In genomic region chr4:134851236-134851635, GRCm38 (mm10) we compare ENCODE assay signal across 10 mouse cellular contexts. TPM values are rescaled to one million over a fixed set of nuclear protein-coding genes. Genes with fewer than 3 reads are reported as not detected.
A peak's percentile ranks its signal among the peaks of the same experiment; 100 is the strongest.
DNase-seq lines count a peak whose midpoint lies in the region; ATAC-seq and TF ChIP-seq lines count a peak whose summit lies in the region.
"Had no signal": no experiment of that assay in that cellular context is flagged by ENCODE, and none has a peak within 500 bp of the region (broad histone marks: within the 10 kb centered on the region; RNA-seq: fewer than 3 reads in every experiment).

No protein-coding gene starts in this region.

- TF ChIP-seq EP300 in liver, postnatal 0 days (IDR thresholded peaks at IDR 0.05; ENCODE audit: low read depth): no peak

- peak overlapping the region; percentile 96; the same call in 1 of the 2 replicates for H3K9ac ChIP-seq in liver, postnatal 0 days (replicated peaks)

- H3K4me1 ChIP-seq in E14TG2a.4 (replicated peaks; ENCODE audit: low read depth, low read length): peaks cover 71% of the 10 kb centered on the region
- H3K4me1 ChIP-seq in hindbrain, embryonic 10.5 days (replicated peaks): peaks cover 34% of the 10 kb centered on the region
- peaks cover 19% of the 10 kb centered on the region for H3K4me1 ChIP-seq in liver, postnatal 0 days (ENCODE audit: insufficient read depth)

- peaks cover 15% of the 10 kb centered on the region for H3K36me3 ChIP-seq in E14TG2a.4 (ENCODE audit: insufficient read depth, low read length)
- peaks cover 3% of the 10 kb centered on the region; the same call in 1 of the 2 replicates for H3K36me3 ChIP-seq in hindbrain, embryonic 10.5 days
- no peaks in the 10 kb centered on the region for H3K36me3 ChIP-seq in liver, postnatal 0 days (replicated peaks; ENCODE audit: insufficient read depth, low read length)

- peak overlapping the region; percentile 35; the same call in 1 of the 2 replicates for H3K27ac ChIP-seq in gastrocnemius, adult 2 months
- no peak overlapping the region for H3K27ac ChIP-seq in hindbrain, embryonic 10.5 days
- H3K27ac ChIP-seq in liver, postnatal 0 days (ENCODE audit: low read depth): no peak overlapping the region

- peak overlapping the region; percentile 99 for H3K4me3 ChIP-seq in gastrocnemius, adult 2 months
- H3K4me3 ChIP-seq in E14TG2a.4 (replicated peaks; ENCODE audit: low read length): peak overlapping the region; percentile 96
- H3K4me3 ChIP-seq in hindbrain, embryonic 10.5 days: peak overlapping the region; percentile 95
- H3K4me3 ChIP-seq in liver, postnatal 0 days (ENCODE audit: low read depth, low read length): peak overlapping the region; percentile 94

- TF ChIP-seq CTCF in gastrocnemius, adult 2 months (IDR thresholded peaks at IDR 0.05): no peak
- no peak for TF ChIP-seq CTCF in E14TG2a.4 (conservative IDR thresholded peaks at IDR 0.05; ENCODE audit: low read length)
- no peak for TF ChIP-seq CTCF in liver, postnatal 0 days (IDR thresholded peaks at IDR 0.05; ENCODE audit: low read depth)

- WGBS in hindbrain, embryonic 10.5 days: 63% methylated on average over 2 of the region's 2 CpGs
- WGBS in liver, postnatal 0 days (ENCODE audit: insufficient replicate concordance): 72% methylated on average over 2 of the region's 2 CpGs

- H3K9me3 ChIP-seq in E14TG2a.4 (ENCODE audit: low read length): no peaks in the 10 kb centered on the region
- no peaks in the 10 kb centered on the region for H3K9me3 ChIP-seq in hindbrain, embryonic 10.5 days
- no peaks in the 10 kb centered on the region for H3K9me3 ChIP-seq in liver, postnatal 0 days (ENCODE audit: low read length)

- no peak for ATAC-seq in liver, postnatal 0 days
- ATAC-seq: inflammation-experienced regulatory T-cells, adult 6 months had no signal

- H3K27me3 ChIP-seq in E14TG2a.4 (ENCODE audit: insufficient read depth, low read length): peaks cover 3% of the 10 kb centered on the region
- peaks cover 19% of the 10 kb centered on the region for H3K27me3 ChIP-seq in hindbrain, embryonic 10.5 days (ENCODE audit: insufficient read depth, poor library complexity, severe bottlenecking)
- no peaks in the 10 kb centered on the region for H3K27me3 ChIP-seq in liver, postnatal 0 days (ENCODE audit: insufficient read depth, low read length)

- intact Hi-C loops in gastrocnemius, adult 2 months (cut with DNase I): loop anchor here (5.0 kb wide), 1 partner anchor 604 kb away; the partner anchor contains the start of genes Gm30191 and Zfp593

- peak overlapping the region; percentile 96 for H3K4me2 ChIP-seq in liver, postnatal 0 days (ENCODE audit: low read depth, low read length)

- DNase-seq in gastrocnemius, adult 2 months: no peak
- no peak for DNase-seq in gastrocnemius, adult 18-20 months (ENCODE audit: low spot score)
- DNase-seq in hindbrain, embryonic 10.5 days (ENCODE audit: low spot score): no peak
- no peak for DNase-seq in liver, postnatal 0 days
- no peak for DNase-seq in urinary bladder, postnatal 10 days (ENCODE audit: low spot score)
- no peak for DNase-seq in right cerebral cortex, adult 2 months (ENCODE audit: low spot score in 2 of 2)
- no peak for DNase-seq in lung, postnatal 4 days
- DNase-seq: spleen, adult 18-20 months had no signal

RNA-seq across cellular contexts. Expression of gene Maco1, which starts 1.9 kb away (rescaled TPM):
- total RNA-seq in gastrocnemius, adult 2 months (2021): 10 to 100 TPM; 15.1 to 20.4 TPM
- 10 to 100 TPM; 14.7 to 17.0 TPM for total RNA-seq in gastrocnemius, adult 18-20 months (2021)
- polyA plus RNA-seq in hindbrain, embryonic 10.5 days (2016; fragmentation: Nextera tagmentation; extraction: Ambion mirVana): 39.2 and 48.2 TPM in 2 replicates
- 13.6 and 14.6 TPM in 2 replicates for polyA plus RNA-seq in liver, postnatal 0 days (2015; fragmentation: Nextera tagmentation; extraction: Ambion mirVana)

RNA-seq across cellular contexts. Expression of gene Rhd, which starts 13.1 kb away (rescaled TPM):
- not detected for total RNA-seq in gastrocnemius, adult 2 months (2021)
- total RNA-seq in gastrocnemius, adult 18-20 months (2021): not detected
- polyA plus RNA-seq in hindbrain, embryonic 10.5 days (2016; fragmentation: Nextera tagmentation; extraction: Ambion mirVana): 11.2 and 12.5 TPM in 2 replicates
- polyA plus RNA-seq in liver, postnatal 0 days (2015; fragmentation: Nextera tagmentation; extraction: Ambion mirVana): 207 and 214 TPM in 2 replicates
